Mouse (Mus musculus) bone marrow, adult 2 months (tissue): ENCODE measurements around the gene Pafah1b3. TPM values are rescaled to one million over a fixed set of nuclear protein-coding genes. Genes with fewer than 3 reads are reported as not detected.

Experiments
- H3K27ac ChIP-seq: fragments of 200-500 bp; 2 replicates; pipeline ENCODE4 v1.5.1; 2012; ENCODE audit warnings: low read depth, mild to moderate bottlenecking, control low read depth, inconsistent platforms, low read length; ENCODE audit not compliant: control insufficient read depth, poor library complexity, insufficient read depth
- H3K4me1 ChIP-seq: fragments of 200-500 bp; 2 replicates; pipeline ENCODE4 v1.6.1; 2011; ENCODE audit warnings: low read length; ENCODE audit not compliant: control insufficient read depth, insufficient read depth
- H3K4me3 ChIP-seq: fragments of 200-500 bp; replicated peaks from 2 replicates; pipeline ENCODE3; 2011; ENCODE audit warnings: mild to moderate bottlenecking, low read depth, low read length, control low read depth; ENCODE audit not compliant: control insufficient read depth
- CTCF ChIP-seq: fragments of 200-500 bp; IDR thresholded peaks from 2 replicates; pipeline ENCODE4 v1.5.1; 2011; ENCODE audit warnings: low read length, control low read depth; ENCODE audit not compliant: control insufficient read depth, insufficient read depth
- POLR2A ChIP-seq: fragments of 200-500 bp; IDR thresholded peaks from 2 replicates; pipeline ENCODE4 v1.6.1; 2011; ENCODE audit warnings: low read depth, mild to moderate bottlenecking, control low read depth, low read length, borderline replicate concordance; ENCODE audit not compliant: control insufficient read depth
- WGBS: fragments of 180-500 bp; shearing (Covaris S2); methylation state at CpG from one replicate; pipeline ENCODE4 v1.1.7; 2018; 5-methylcytosine and 5-hydroxymethylcytosine counted together
- polyA plus RNA-seq: library from polyadenylated mRNA; stranded (reverse); fragments of >200 nt; gene quantifications from 2 replicates; pipeline ENCODE4 v1.2.4, GENCODE M21; 2011; ENCODE audit warnings: low replicate concordance; ENCODE audit not compliant: missing spikeins, insufficient read depth, insufficient read length

Pafah1b3 gene
- polyA plus RNA-seq, 1 experiment: 46.4 TPM

DNA sequence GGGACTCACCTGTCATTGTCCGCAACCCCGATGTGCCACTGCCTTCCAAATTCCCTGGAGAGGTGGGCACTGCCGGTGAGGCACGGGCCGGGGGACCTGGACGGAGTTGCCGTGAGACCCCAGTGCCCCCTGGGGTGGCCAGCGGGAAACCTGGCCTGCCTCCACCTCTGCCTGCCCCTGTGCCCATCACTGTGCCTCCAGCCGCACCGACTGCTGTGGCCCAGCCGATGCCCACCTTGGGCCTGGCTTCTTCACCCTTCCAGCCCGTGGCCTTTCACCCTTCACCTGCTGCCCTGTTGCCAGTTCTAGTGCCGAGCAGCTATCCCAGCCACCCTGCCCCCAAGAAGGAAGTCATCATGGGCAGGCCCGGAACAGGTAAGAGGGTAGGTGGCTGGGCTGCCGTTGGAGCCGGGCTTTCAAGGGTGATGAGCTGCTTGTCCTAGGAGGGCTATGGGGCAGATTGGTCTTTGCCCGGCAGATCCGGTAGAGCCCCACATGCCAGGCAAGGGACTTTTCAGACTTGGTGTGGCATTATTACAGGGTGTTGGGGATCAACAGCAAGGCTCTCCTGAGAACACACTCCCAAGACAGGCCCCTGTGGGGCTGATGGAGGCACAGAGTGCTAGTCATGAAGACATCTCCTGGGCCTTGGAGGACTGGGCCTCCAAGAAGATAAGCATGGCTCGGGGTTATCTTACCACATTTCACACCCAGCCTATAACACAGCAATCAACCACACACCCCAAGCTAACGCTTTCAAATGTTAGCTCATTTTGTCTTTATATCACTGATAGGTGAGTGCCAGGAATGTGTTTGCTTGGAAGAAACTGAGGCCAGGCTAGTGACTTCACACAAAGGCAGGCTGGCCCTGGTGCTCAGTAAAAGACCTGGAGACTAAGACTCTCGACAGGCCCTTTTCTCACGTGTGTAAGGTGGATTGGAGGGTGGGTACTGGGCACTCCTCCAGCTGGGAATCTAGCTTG, 24.2 kb downstream of the Pafah1b3 start:
- no peak overlapping the region for H3K4me3 ChIP-seq
- WGBS: 82% methylated on average over 22 of the region's 22 CpGs
- TF ChIP-seq CTCF (no peak), POLR2A (0 out of 2 replicates have a peak, but pooled peaks have one; percentile 4)
- H3K4me1 ChIP-seq: peaks cover 12% of the 10 kb centered on the region
- peak overlapping the region; percentile 57 for H3K27ac ChIP-seq

DNA sequence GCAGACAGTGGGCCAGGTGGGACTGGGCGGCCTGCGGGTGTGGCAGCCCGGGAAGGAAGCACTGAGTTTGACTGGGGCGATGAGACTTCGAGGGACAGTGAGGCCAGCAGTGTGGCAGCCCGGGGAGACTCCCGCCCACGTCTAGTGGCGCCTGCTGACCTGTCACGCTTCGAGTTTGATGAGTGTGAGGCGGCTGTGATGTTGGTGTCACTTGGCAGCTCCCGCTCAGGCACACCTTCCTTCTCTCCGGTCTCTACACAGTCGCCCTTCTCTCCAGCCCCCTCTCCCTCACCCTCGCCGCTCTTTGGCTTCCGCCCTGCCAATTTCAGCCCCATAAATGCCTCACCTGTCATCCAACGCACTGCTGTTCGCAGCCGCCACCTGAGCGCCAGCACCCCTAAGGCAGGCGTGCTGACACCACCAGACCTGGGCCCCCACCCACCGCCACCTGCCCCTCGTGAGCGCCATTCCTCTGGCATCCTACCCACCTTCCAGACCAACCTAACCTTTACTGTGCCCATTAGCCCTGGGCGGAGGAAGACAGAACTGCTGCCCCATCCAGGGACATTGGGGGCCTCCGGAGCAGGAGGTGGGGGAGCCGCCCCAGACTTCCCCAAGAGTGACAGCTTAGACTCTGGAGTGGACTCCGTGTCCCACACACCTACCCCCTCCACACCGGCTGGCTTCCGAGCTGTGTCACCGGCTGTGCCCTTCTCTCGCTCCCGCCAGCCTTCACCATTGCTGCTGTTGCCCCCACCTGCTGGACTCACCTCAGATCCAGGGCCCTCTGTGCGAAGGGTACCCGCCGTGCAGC, 25.1 kb downstream of the Pafah1b3 start:
- H3K4me1 ChIP-seq: peaks cover 11% of the 10 kb centered on the region
- H3K4me3 ChIP-seq: no peak overlapping the region
- 92% methylated on average over 38 of the region's 38 CpGs for WGBS
- no peak overlapping the region; the same call in 1 of the 2 replicates for H3K27ac ChIP-seq
- peak; percentile 22; the same call in 1 of the 2 replicates for TF ChIP-seq POLR2A
- no peak for TF ChIP-seq CTCF

DNA sequence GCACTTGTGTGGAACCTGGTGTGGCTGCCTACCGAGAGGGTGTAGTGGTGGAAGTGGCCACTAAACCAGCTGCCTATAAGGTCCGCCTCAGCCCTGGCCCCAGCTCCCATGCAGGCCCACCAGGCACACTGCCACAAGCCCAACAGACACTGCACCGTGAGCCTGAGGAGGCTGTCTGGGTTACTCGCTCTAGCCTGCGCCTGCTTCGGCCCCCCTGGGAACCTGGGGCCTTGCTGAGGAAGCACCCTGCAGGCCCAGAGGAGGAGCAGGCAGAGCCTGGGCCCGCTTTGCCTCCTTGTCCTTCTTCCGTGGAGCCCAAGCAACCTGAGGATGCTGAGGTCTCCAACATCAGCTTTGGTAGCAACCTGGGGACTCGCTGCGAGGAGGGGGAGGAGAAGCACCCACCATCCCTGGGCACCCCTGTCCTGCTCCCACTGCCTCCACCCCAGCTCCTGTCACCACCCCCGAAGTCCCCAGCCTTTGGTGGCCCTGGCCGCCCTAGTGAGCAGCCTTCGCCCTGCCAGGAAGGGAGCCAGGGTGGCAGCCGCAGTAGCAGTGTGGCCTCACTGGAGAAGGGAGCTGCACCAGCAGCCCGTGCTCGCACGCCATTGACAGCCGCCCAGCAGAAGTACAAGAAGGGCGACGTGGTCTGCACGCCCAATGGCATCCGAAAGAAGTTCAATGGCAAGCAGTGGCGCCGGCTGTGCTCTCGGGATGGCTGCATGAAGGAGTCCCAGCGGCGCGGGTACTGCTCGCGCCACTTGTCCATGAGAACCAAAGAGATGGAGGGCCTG, 25.9 kb downstream of the Pafah1b3 start:
- H3K4me1 ChIP-seq: peaks cover 12% of the 10 kb centered on the region
- 92% methylated on average over 30 of the region's 30 CpGs for WGBS
- no peak overlapping the region for H3K27ac ChIP-seq
- H3K4me3 ChIP-seq: no peak overlapping the region
- TF ChIP-seq CTCF: no peak
- 0 out of 2 replicates have a peak, but pooled peaks have one; percentile 8 for TF ChIP-seq POLR2A

DNA sequence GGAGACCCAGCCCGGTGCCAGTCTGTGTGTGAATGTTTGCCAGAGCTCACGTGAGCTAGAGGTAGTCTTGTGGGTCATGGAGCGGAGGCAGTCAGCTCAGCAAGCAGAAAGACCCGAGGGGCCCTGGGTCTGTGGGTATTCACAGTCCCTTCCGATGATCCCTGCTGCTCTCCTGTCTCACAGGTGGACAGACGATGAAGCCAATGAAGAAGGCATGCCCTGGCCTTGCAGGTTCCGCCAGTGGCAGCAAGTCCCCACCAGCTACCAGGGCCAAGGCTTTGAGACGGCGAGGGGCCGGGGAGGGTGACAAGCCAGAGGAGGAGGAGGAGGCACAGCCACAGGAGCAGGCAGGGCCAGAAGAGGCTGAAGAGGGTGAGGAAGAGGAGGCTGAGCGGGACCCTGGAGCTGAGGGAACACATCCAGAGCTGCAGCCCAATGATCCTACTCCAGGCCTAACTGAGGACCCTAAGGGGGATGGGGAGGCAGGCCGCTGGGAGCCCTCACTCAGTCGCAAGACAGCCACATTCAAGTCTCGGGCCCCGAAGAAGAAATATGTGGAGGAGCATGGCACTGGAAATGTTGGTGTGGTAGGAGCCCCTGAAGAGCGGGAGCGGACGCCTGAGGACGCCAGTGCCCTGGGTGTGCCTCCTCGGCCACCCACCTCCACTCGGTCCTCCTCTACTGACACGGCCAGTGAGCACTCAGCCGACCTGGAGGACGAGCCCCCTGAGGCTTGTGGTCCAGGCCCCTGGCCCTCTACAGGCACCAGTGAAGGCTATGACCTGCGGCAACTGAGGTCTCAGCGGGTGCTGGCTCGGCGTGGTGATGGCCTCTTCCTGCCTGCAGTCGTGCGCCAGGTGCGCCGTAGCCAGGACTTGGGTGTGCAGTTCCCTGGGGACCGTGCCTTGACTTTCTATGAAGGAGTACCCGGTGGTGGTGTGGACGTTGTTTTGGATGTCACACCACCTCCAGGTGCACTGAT, 26.8 kb downstream of the Pafah1b3 start:
- WGBS: 88% methylated on average over 35 of the region's 35 CpGs
- peaks cover 12% of the 10 kb centered on the region for H3K4me1 ChIP-seq
- H3K4me3 ChIP-seq: no peak overlapping the region
- TF ChIP-seq CTCF: no peak
- no peak for TF ChIP-seq POLR2A
- H3K27ac ChIP-seq: no peak overlapping the region; the same call in 1 of the 2 replicates

DNA sequence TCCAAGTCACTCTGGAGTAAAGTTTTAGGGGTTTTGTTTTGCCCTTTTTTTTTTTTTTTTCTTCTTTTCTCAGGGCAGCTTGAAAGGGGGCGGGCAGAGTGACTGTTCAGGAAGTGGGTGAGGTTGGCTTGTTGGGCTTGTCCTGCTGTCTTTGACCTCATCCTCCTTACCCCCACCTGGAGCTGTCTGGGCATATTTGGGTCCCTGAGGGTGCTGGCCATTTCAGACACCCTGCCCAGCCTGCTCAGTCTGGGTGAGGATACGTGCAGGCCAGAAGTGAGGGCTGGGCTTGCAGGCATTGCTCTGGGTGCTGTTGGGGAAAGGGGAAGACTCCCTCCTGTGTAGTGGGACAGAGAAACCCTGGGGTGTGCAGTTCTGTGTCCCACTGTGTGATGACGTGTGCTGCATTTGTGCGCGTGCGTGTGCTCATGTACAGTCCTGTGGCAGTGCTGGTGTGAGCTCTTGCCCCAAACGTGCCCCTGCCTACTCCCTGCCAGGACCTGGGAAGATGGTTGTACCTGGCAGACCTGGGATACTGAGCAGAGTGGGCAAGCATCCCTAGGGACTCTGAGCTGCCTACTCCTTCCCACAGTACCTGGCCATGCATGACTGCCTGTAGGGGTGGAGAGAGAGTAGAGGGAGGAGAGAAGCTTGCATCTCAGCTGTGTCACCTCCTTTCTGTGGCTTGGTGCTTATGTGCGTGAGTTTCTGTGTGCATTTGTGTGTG, 28.1 kb downstream of the Pafah1b3 start:
- Histone ChIP-seq H3K27ac (peak overlapping the region; percentile 66), H3K4me1 (peaks cover 10% of the 10 kb centered on the region), H3K4me3 (peak overlapping the region; percentile 27)
- no peak for TF ChIP-seq POLR2A
- TF ChIP-seq CTCF: peak; percentile 8; the same call in 1 of the 2 replicates
- WGBS: 25% methylated on average over 8 of the region's 8 CpGs

DNA sequence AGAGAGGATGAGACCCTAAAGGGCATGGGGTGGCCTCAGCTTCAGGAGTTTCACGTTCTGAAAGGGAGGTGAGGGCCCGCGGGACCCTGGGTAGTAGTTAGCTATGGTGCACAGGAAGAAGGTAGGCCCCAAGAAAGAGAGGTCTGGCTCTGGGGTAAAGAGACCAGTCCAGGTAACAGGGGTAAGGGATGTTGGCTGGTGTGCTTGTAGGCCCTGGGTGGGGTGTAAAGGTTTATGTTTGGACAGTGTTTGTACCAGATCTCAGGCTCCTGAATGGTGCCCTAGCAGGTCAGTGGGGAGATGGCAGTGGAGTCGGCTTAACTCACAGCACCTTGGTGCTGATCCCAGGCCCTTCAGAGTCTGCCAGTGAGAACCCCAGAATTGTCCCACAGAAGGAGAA, 28.8 kb downstream of the Pafah1b3 start:
- WGBS: 3% methylated on average over 4 of the region's 4 CpGs
- peaks cover 10% of the 10 kb centered on the region for H3K4me1 ChIP-seq
- H3K4me3 ChIP-seq: peak overlapping the region; percentile 82
- TF ChIP-seq CTCF (no peak), POLR2A (no peak)
- peak overlapping the region; percentile 66 for H3K27ac ChIP-seq

DNA sequence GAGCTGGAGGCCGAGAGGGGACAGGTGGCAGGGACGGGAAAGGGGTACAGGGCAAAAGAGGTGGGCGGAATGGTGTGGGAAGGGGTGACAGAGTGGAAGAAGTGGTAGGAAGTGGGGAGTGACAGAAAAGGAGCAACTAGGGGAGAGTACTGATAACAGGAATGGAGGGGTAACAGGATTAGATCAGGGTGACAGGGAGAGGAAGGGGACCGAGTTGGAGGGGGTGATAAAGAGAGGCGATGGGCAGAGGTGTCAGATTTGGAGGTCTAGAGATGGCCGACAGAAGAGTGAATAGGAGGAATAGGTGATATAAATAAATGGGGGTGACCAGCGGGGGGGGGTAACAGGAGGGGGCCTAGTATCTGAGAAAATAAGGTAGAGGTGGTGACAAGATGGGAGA, 29.2 kb downstream of the Pafah1b3 start:
- no peak for TF ChIP-seq CTCF
- no peak for TF ChIP-seq POLR2A
- 1% methylated on average over 7 of the region's 7 CpGs for WGBS
- Histone ChIP-seq H3K4me1 (peaks cover 10% of the 10 kb centered on the region), H3K4me3 (peak overlapping the region; percentile 82), H3K27ac (peak overlapping the region; percentile 66)
